Mouse (Mus musculus): ENCODE measurements at regions not wholly inside any gene's neighbourhood (a gene's known extent, or its start where the extent isn't known, plus 50 kb on each side); places are given as distances from the start of the nearest gene placed in this dataset.

GRCm38 (mm10) chr12:94150143-94150542 is 1541.9 kb upstream of the Flrt2 start:
- DNase-seq (ENCODE audit: extremely low spot score, low spot score) = no peak

DNA sequence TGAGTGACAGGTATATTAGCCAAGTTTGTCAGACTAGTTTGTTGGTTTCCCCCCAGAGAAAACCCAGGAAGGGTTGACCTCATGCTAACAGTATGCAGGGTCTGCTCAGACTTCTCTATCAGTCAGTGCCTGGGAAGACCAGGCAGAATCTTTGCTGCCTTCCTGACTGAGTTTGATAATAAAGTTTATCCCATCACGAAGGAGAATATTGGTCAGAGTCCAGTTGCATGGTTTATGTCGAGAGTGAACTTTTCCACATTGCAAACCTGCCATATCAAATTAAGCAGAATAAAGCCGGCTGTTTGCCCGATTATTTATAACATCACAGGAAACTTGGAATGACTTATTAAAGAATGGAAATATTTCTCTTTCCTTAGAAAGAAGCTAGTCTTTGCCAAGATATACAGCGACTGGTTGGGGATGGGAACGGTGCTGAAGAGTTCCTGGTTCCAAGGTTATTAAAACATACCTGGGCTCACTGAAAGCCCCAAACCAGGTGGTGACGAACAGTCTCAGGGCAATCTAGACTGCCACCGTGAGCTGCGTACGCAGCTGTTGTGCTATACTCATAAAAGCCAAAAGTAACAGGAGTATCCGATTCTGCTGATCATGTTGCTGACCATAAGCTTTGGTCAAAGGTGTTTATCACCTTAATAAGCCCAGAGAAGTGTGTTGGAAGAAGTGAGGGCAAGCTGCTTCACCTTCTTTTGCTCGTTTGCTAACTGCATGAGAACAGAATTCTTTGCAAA is 1536.7 kb upstream of the Flrt2 start:
- DNase-seq (ENCODE audit: extremely low spot score, low spot score) = no peak

GRCm38 (mm10) chr12:94182358-94182757 is 1509.7 kb upstream of the Flrt2 start:
- no peak for DNase-seq (ENCODE audit: extremely low spot score, low spot score)

DNA sequence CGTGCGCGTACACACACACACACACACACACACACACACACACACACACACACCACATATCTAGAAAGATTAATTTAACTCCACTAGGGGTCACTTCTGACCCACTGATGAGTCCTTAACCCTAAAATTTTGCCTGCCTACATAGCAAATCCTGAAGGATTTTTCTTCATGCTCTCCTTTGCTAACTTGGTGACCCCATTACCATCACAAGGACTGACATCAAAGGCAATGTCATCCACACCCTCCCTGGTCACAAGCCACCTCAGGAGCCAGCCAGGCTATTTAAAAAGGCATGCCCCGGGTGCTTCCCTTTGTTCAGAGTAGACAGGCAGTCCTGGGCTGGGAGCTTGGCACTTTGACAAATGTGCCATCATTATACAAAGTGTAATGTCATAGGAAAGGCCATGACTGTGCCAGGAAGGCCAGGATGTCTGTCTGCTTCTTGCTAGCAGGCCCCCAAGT is 1501.4 kb upstream of the Flrt2 start:
- DNase-seq (ENCODE audit: extremely low spot score, low spot score) = peak; percentile 40

GRCm38 (mm10) chr12:94217906-94218305 is 1474.1 kb upstream of the Flrt2 start:
- DNase-seq (ENCODE audit: extremely low spot score, low spot score) = peak; percentile 16

DNA sequence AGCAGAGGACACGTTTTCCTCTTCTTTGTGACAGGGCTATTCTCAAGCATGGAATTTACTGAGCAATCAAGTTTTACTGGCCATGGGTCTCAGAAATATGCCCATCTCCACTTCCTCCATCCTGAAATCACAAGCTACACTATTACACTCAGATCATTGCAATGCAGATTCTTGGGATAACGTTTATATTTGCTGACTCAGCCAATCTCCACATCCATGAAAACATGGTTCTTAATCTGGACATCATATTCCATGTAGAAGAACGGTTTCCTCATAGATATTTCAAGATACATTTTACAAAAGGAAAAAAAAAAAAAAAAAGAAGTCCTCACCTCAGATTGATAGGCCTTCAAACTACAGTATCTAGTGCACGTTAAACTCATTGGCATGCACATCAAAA is 1462.1 kb upstream of the Flrt2 start:
- no peak for DNase-seq (ENCODE audit: extremely low spot score, low spot score)

DNA sequence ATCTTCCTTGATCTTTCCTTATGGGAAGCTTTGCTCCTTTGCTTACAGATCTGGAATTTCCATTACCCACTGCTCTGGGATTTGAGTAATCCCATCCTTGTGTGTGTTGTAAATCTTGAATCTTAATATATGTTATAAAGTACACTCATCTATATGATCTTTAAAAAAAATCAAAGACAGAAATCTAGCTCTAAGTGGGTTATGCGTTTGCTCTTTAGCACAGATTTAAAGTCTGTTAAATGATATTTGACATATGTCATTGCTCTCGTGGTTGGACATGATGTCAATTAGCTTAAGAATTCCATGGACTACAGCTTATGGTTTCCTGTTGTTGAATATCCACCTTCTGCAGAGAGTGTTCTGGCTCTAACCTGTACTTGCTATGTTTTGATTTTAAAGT is 1446.7 kb upstream of the Flrt2 start:
- no peak for DNase-seq (ENCODE audit: extremely low spot score, low spot score)

DNA sequence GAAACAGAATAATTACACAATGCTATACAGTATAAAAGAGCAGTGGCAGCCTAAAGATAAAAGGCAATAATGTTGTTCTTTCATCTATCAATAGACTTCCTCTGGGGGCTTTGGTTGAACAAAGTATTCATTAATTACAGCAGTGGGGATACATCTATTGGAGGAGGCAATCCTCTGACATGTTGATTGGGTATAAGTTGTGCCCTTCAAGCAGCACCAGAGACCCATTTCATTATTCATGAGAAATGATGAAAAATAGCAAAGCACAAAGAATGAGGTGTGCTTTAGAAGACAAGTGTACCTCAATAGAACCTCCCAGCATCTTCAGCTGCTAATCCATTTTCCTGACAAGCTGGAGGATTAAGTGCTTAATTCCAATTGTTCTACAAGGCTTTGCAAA is 1444.7 kb upstream of the Flrt2 start:
- DNase-seq (ENCODE audit: extremely low spot score, low spot score) = no peak

- peak; percentile 33 for DNase-seq (ENCODE audit: extremely low spot score, low spot score)
These were observed 1438.9 kb upstream of the Flrt2 start for GRCm38 (mm10) chr12:94252957-94253633.

- no peak for DNase-seq (ENCODE audit: extremely low spot score, low spot score)
These were observed 1411.1 kb upstream of the Flrt2 start for GRCm38 (mm10) chr12:94280946-94281345.

DNA sequence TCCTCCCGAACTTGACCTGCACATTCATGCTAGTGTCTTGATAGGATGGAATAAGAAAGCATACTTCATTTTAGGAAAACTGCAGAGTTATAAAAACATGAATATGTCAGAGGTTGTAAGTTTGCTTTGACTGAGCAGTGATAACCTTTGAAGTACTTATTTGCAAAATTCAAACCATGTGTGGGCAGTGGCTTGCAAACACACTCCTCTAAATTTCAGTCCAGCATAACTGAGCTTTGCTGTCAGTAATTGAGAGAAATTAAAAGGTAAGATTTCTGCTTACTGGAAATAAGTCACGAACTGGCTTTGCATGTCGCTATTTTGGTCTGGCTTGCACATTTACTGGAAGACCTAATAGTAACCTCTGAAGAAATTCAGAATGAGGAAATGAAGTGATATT is 1409.1 kb upstream of the Flrt2 start:
- DNase-seq (ENCODE audit: extremely low spot score, low spot score) = no peak

GRCm38 (mm10) chr12:94283572-94283971 is 1408.5 kb upstream of the Flrt2 start:
- no peak for DNase-seq (ENCODE audit: extremely low spot score, low spot score)

DNA sequence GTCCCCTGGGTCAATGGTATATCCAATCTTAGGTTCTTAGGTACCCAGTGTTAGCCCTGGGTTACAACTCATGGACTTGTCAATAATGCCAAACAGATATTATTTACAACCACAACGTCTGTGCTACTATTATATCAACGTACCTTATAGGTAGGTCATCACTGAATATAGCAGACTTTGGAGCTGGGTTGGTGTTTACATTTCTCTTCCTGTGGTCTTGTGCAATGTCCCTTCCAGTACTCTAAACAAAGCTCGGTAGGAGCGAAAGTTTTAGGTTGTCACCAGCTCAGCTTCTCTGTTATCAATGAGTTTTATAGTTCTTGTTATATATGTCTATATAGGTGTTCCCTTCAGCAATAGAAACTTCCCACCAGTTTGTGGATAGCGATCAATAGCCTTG is 1394.2 kb upstream of the Flrt2 start:
- no peak for DNase-seq (ENCODE audit: extremely low spot score, low spot score)

DNA sequence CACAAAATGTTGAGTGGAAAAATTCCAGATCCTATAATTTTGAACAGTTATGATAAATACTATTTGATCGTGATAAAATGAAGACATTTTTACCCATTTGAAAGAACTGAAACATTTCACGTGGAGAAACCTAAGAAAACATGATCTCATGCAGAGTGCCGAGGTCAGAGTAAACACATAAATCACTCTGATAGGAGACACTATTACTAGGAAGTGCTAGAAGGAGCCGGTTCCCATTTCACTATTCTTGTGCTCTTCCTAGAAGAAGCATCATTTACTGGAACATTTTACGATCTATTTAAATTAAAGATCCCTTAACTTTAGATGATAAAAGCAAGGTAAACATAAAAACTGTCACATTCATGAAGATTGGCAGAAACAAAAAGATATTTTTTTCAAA is 1359.7 kb upstream of the Flrt2 start:
- DNase-seq (ENCODE audit: extremely low spot score, low spot score) = no peak

GRCm38 (mm10) chr12:94334671-94335070 is 1357.4 kb upstream of the Flrt2 start:
- no peak for DNase-seq (ENCODE audit: extremely low spot score, low spot score)

DNA sequence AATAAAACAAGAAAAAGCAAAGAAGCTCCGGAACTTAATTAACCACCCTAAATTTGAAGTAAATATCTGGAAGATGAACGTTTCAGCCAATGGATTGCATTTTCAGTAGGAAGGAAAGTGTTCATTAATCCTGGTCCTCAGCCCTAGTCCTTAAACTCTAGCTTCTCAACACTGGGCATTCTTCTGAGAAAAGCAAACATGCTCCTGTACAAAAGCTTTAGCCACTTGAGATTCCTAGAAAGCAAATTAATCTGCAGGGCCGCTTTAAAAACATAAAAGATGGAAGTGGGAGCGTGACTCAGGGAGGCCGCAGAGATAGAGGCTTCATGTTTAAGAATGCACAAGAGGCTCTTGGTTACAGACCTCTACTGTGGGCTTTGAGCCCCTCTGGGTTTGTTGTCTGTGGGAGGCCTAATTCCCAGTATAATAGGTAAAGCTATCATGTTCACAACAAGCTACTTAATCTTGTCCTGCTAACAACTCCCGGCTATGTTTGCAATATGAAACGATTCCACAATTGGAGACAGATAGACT is 1342.3 kb upstream of the Flrt2 start:
- DNase-seq (ENCODE audit: extremely low spot score, low spot score) = no peak

DNA sequence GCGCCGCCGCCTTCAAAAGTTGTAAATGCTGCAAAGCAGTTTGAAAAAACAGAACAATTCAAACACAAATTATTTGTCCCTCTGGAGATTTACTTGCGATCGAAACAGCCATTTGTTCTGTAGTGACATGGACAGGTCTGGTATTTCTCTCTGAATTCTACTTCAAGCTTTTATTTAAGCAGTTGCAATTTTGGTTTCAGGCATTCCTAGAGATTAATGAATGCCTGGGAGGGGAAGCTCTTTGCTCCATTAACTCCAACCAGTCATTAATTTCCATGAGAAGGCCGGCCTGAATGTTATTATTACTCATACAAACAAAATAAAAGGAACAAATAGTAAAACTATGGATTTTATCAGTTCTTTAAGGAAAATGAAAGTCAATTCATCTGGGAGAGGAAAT is 1327.8 kb upstream of the Flrt2 start:
- no peak for DNase-seq (ENCODE audit: extremely low spot score, low spot score)

DNA sequence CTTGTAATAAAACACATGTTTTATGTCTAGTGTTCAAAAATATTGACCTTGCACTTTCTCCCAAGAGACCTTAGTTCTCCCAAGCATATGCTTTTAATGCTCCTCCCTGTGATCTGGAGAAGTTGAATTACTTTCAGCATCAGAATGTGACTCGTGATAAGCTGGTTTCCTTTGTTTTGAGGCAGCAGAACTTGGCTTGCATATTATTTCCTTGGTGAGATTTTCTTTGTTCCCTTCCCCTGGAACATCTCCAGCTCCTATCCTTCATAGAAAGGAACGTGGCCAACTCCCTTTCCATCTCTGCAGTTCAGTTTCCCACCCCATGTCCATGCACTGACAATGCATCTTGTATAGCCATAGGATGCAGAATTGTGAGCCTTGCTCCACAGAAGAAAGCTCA is 1292.0 kb upstream of the Flrt2 start:
- DNase-seq (ENCODE audit: extremely low spot score, low spot score) = no peak

- DNase-seq (ENCODE audit: extremely low spot score, low spot score) = no peak
These were observed 1271.1 kb upstream of the Flrt2 start for GRCm38 (mm10) chr12:94420918-94421317.

DNA sequence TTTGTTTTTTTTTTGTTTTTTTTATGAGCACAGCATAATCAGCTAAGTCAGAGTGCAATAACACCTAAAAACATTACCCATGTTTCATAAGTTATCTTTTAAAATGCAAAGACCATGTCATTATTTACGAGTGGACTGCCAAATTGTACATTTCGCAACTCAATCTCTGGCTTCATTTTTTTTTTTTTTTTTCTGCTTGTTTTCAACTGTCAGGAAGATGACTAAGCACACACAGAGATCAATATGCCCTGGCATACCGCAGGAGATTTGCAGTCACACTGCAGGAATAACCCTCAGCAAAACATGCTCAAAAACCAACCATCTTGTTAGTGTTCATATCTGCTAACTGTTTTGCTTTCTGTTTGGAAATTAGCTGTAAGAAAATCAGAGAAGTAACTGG is 1270.3 kb upstream of the Flrt2 start:
- DNase-seq (ENCODE audit: extremely low spot score, low spot score) = no peak

GRCm38 (mm10) chr12:94424340-94424981 is 1267.6 kb upstream of the Flrt2 start:
- DNase-seq (ENCODE audit: extremely low spot score, low spot score) = no peak

- no peak for DNase-seq (ENCODE audit: extremely low spot score, low spot score)
These were observed 1242.5 kb upstream of the Flrt2 start for GRCm38 (mm10) chr12:94449517-94449916.
